ENCODE assay signal across 16 mouse cellular contexts in the genomic region with DNA sequence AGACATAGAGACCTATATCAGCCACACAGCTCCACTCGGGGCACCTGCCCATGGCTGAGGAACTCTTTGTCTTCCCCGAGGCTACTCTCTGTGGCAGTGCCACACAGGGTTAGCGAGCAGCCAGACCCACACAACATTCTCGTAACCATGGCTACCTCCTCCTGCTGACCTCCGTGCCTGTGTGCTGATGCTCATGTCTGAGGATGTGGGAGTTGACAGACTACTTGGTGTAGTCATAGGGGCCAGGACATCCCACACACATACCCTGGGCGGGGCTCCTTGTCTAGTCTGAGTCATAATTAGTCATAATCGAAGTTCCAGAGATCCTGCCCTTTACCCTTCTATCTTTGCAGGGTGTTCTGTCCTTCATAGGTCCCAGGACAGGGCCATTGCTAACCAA.
DNase-seq lines count a peak whose midpoint lies in the region; ATAC-seq and TF ChIP-seq lines count a peak whose summit lies in the region.
"Had no signal": no experiment of that assay in that cellular context is flagged by ENCODE, and none has a peak within 500 bp of the region (broad histone marks: within the 10 kb centered on the region; RNA-seq: fewer than 3 reads in every experiment).

No protein-coding gene starts in this region.

- H3K4me1 ChIP-seq in intestine, postnatal 0 days (replicated peaks; ENCODE audit: control insufficient read depth, insufficient read depth, low read length) = no peaks in the 10 kb centered on the region
- no peaks in the 10 kb centered on the region for H3K4me1 ChIP-seq in intestine, embryonic 15.5 days (replicated peaks)

- DNase-seq in urinary bladder, postnatal 14 days (ENCODE audit: low spot score) = peak; percentile 20
- DNase-seq in urinary bladder, postnatal 25 days (ENCODE audit: low spot score) = no peak
- DNase-seq in brain, adult 2 months (ENCODE audit: low read depth, low spot score) = peak; percentile 33
- DNase-seq in layer of hippocampus, adult 9-11 months = no peak
- no peak for DNase-seq in yolk sac, embryonic 10.5 days (ENCODE audit: low spot score)
- DNase-seq: cerebellum, adult 8-10 months; embryo, embryonic 11 days; forebrain, postnatal 0 days; gastrocnemius, postnatal 14 days; kidney, adult 11 months; kidney, postnatal 14 days; lung, embryonic 14.5 days; right cerebral cortex, postnatal 25 days had no signal

- 71% methylated on average over 7 of the region's 7 CpGs for WGBS in intestine, postnatal 0 days
- 64% methylated on average over 7 of the region's 7 CpGs for WGBS in intestine, embryonic 15.5 days

- no peaks in the 10 kb centered on the region for H3K36me3 ChIP-seq in intestine, postnatal 0 days (ENCODE audit: control insufficient read depth, insufficient read depth)
- H3K36me3 ChIP-seq in intestine, embryonic 15.5 days = no peaks in the 10 kb centered on the region

- TF ChIP-seq CTCF in intestine, postnatal 0 days (IDR thresholded peaks at IDR 0.05; ENCODE audit: low read depth) = no peak

- H3K4me3 ChIP-seq in intestine, postnatal 0 days (ENCODE audit: low read depth, low read length) = no peak overlapping the region
- no peak overlapping the region for H3K4me3 ChIP-seq in intestine, embryonic 15.5 days (replicated peaks)
- H3K4me3 ChIP-seq: erythroblast, embryonic 14.5 days had no signal

- H3K9me3 ChIP-seq in intestine, postnatal 0 days (ENCODE audit: control insufficient read depth) = no peaks in the 10 kb centered on the region
- H3K9me3 ChIP-seq in intestine, embryonic 15.5 days = no peaks in the 10 kb centered on the region

- H3K27ac ChIP-seq in intestine, postnatal 0 days (ENCODE audit: low read depth, low read length) = no peak overlapping the region
- no peak overlapping the region for H3K27ac ChIP-seq in intestine, embryonic 15.5 days

- peak; percentile 33; the same call in 1 of the 2 replicates for ATAC-seq in intestine, postnatal 0 days
- no peak for ATAC-seq in intestine, embryonic 15.5 days
- ATAC-seq: forebrain, postnatal 0 days had no signal

- no peaks in the 10 kb centered on the region for H3K27me3 ChIP-seq in intestine, postnatal 0 days (replicated peaks; ENCODE audit: control insufficient read depth, insufficient read depth, low read length)
- H3K27me3 ChIP-seq in intestine, embryonic 15.5 days (replicated peaks) = no peaks in the 10 kb centered on the region

- no peak overlapping the region for H3K4me2 ChIP-seq in intestine, postnatal 0 days (replicated peaks; ENCODE audit: low read depth)
- H3K4me2 ChIP-seq in intestine, embryonic 15.5 days (replicated peaks) = no peak overlapping the region
- H3K4me2 ChIP-seq: lung, embryonic 14.5 days had no signal

- no peak overlapping the region for H3K9ac ChIP-seq in intestine, postnatal 0 days (ENCODE audit: low read depth, low read length)
- no peak overlapping the region for H3K9ac ChIP-seq in intestine, embryonic 15.5 days
- H3K9ac ChIP-seq: forebrain, postnatal 0 days; lung, embryonic 14.5 days had no signal

Comparison
In these comparisons a context has a peak if more than half of its experiments do, and no peak if none do; other contexts are left out.
1. DNase-seq: peak in urinary bladder, postnatal 14 days (single experiment) and brain, adult 2 months (single experiment); none in urinary bladder, postnatal 25 days (single experiment), layer of hippocampus, adult 9-11 months (single experiment) and yolk sac, embryonic 10.5 days (single experiment).